Comparison of ENCODE assay signal across 11 mouse cellular contexts in genomic region chr7:12774606-12775005, GRCm38 (mm10). TPM values are rescaled to one million over a fixed set of nuclear protein-coding genes. Genes with fewer than 3 reads are reported as not detected.
DNase-seq lines count a peak whose midpoint lies in the region; ATAC-seq and TF ChIP-seq lines count a peak whose summit lies in the region.
"Had no signal": no experiment of that assay in that cellular context is flagged by ENCODE, and none has a peak within 500 bp of the region (broad histone marks: within the 10 kb centered on the region; RNA-seq: fewer than 3 reads in every experiment).

No protein-coding gene starts in this region.

- H3K4me1 ChIP-seq in hindbrain, postnatal 0 days (ENCODE audit: insufficient read depth, low read length): no peaks in the 10 kb centered on the region
- peaks cover 6% of the 10 kb centered on the region for H3K4me1 ChIP-seq in hindbrain, embryonic 16.5 days (ENCODE audit: control insufficient read depth, insufficient read depth, low read depth, low read length)
- peaks cover 2% of the 10 kb centered on the region for H3K4me1 ChIP-seq in intestine, embryonic 15.5 days (replicated peaks)

- peak; percentile 17; the same call in 1 of the 2 replicates for TF ChIP-seq CTCF in hindbrain, postnatal 0 days (IDR thresholded peaks at IDR 0.05; ENCODE audit: low read depth)

- H3K9ac ChIP-seq in hindbrain, postnatal 0 days (replicated peaks; ENCODE audit: low read length): no peak overlapping the region
- H3K9ac ChIP-seq in hindbrain, embryonic 16.5 days (ENCODE audit: low read depth, low read length): no peak overlapping the region
- no peak overlapping the region for H3K9ac ChIP-seq in intestine, embryonic 15.5 days

- no peak overlapping the region for H3K4me3 ChIP-seq in hindbrain, postnatal 0 days (ENCODE audit: low read length)
- no peak overlapping the region for H3K4me3 ChIP-seq in hindbrain, embryonic 16.5 days (ENCODE audit: low read length)
- no peak overlapping the region for H3K4me3 ChIP-seq in intestine, embryonic 15.5 days (replicated peaks)

- peaks cover 5% of the 10 kb centered on the region for H3K9me3 ChIP-seq in hindbrain, postnatal 0 days (ENCODE audit: low read length)
- H3K9me3 ChIP-seq in hindbrain, embryonic 16.5 days (ENCODE audit: control insufficient read depth, low read length): peaks cover 19% of the 10 kb centered on the region
- H3K9me3 ChIP-seq in intestine, embryonic 15.5 days: no peaks in the 10 kb centered on the region
- H3K9me3 ChIP-seq: G1E had no signal

- WGBS in hindbrain, postnatal 0 days: 84% methylated on average over 1 of the region's 1 CpGs
- 96% methylated on average over 1 of the region's 1 CpGs for WGBS in hindbrain, embryonic 16.5 days
- WGBS in intestine, embryonic 15.5 days: 100% methylated on average over 1 of the region's 1 CpGs

- peak; percentile 23 for DNase-seq in hindbrain, postnatal 0 days (ENCODE audit: low spot score)
- DNase-seq in cerebellum, adult 11 months: peak; percentile 95
- peak; percentile 55 to 68 for DNase-seq in gastrocnemius, postnatal 36 days
- DNase-seq in left cerebral cortex, postnatal 4 days: peak; percentile 70
- DNase-seq in thymus, postnatal 4 days: no peak

- intact Hi-C loops in gastrocnemius, postnatal 36 days (cut with DNase I): loop anchor here (5.0 kb wide), 1 partner anchor 58 kb away; the partner anchor contains the start of gene Zfp110
- intact Hi-C loops in left cerebral cortex, postnatal 4 days (cut with DNase I): no loop called here

- H3K27me3 ChIP-seq in hindbrain, postnatal 0 days (ENCODE audit: insufficient read depth, low read length): no peaks in the 10 kb centered on the region
- no peaks in the 10 kb centered on the region for H3K27me3 ChIP-seq in hindbrain, embryonic 16.5 days (replicated peaks; ENCODE audit: control insufficient read depth, insufficient read depth, low read length)
- H3K27me3 ChIP-seq in intestine, embryonic 15.5 days (replicated peaks): no peaks in the 10 kb centered on the region

- H3K27ac ChIP-seq in hindbrain, postnatal 0 days: no peak overlapping the region
- H3K27ac ChIP-seq in hindbrain, embryonic 16.5 days (ENCODE audit: low read depth, low read length): no peak overlapping the region
- no peak overlapping the region for H3K27ac ChIP-seq in intestine, embryonic 15.5 days

- H3K36me3 ChIP-seq in hindbrain, postnatal 0 days (ENCODE audit: insufficient read depth, low read length): peaks cover 52% of the 10 kb centered on the region
- peaks cover 51% of the 10 kb centered on the region for H3K36me3 ChIP-seq in hindbrain, embryonic 16.5 days (ENCODE audit: control insufficient read depth, insufficient read depth, low read length)
- H3K36me3 ChIP-seq in intestine, embryonic 15.5 days: peaks cover 9% of the 10 kb centered on the region; the same call in 1 of the 2 replicates
- H3K36me3 ChIP-seq: G1E had no signal

- ATAC-seq in hindbrain, postnatal 0 days: no peak
- no peak for ATAC-seq in hindbrain, embryonic 16.5 days
- no peak for ATAC-seq in CD4-positive, CD25-positive, alpha-beta regulatory T cell, adult 4 months
- ATAC-seq in intestine, embryonic 15.5 days: no peak

- no peak overlapping the region for H3K4me2 ChIP-seq in hindbrain, postnatal 0 days (ENCODE audit: low read depth, low read length)
- no peak overlapping the region for H3K4me2 ChIP-seq in hindbrain, embryonic 16.5 days (ENCODE audit: low read length)
- H3K4me2 ChIP-seq in intestine, embryonic 15.5 days (replicated peaks): no peak overlapping the region

RNA-seq across cellular contexts. Expression of gene Zscan18, which starts 28.8 kb away (rescaled TPM):
- total RNA-seq in hindbrain, postnatal 0 days (2014; rRNA removed): 17.3 and 18.1 TPM in 2 replicates
- polyA plus RNA-seq in hindbrain, postnatal 0 days (2015; fragmentation: Nextera tagmentation; extraction: Ambion mirVana): 19.6 and 20.0 TPM in 2 replicates
- polyA plus RNA-seq in hindbrain, embryonic 16.5 days (2015; fragmentation: Nextera tagmentation; extraction: Ambion mirVana): 35.3 and 36.2 TPM in 2 replicates
- total RNA-seq in gastrocnemius, postnatal 36 days (2021): under 1 TPM; 0.87 to 0.91 TPM
- total RNA-seq in left cerebral cortex, postnatal 4 days (2021): 10 to 100 TPM; 28.0 to 32.9 TPM
- 1 to 10 TPM in 1 of 2 experiments, under 1 TPM in 1; 0.42 to 1.4 TPM for polyA plus RNA-seq in CD4-positive, CD25-positive, alpha-beta regulatory T cell, adult 4 months (2017; shearing (Covaris generic))
- polyA plus RNA-seq in intestine, embryonic 15.5 days (2015; fragmentation: Nextera tagmentation; extraction: Ambion mirVana): 4.3 and 4.6 TPM in 2 replicates
- polyA plus RNA-seq: G1E had no signal

RNA-seq across cellular contexts. Expression of gene Vmn2r56, which starts 39.8 kb away (rescaled TPM):
- total RNA-seq in hindbrain, postnatal 0 days (2014; rRNA removed): 0.04 and 0.10 TPM in 2 replicates
- polyA plus RNA-seq in hindbrain, postnatal 0 days (2015; fragmentation: Nextera tagmentation; extraction: Ambion mirVana): 0.03 TPM in 1 of 2 replicates, not detected in the other
- polyA plus RNA-seq in hindbrain, embryonic 16.5 days (2015; fragmentation: Nextera tagmentation; extraction: Ambion mirVana): 0.03 TPM in 1 of 2 replicates, not detected in the other
- not detected for total RNA-seq in gastrocnemius, postnatal 36 days (2021)
- under 1 TPM in 1 of 2 experiments, not detected in 1; 0.06 TPM for total RNA-seq in left cerebral cortex, postnatal 4 days (2021)
- polyA plus RNA-seq in CD4-positive, CD25-positive, alpha-beta regulatory T cell, adult 4 months (2017; shearing (Covaris generic)): not detected
- not detected in 2 replicates for polyA plus RNA-seq in intestine, embryonic 15.5 days (2015; fragmentation: Nextera tagmentation; extraction: Ambion mirVana)
- polyA plus RNA-seq: embryonic facial prominence, embryonic 14.5 days; G1E; neural tube, embryonic 11.5 days had no signal

RNA-seq across cellular contexts. Expression of gene Zfp329, which starts 44.1 kb away (rescaled TPM):
- total RNA-seq in hindbrain, postnatal 0 days (2014; rRNA removed): 10.7 and 14.8 TPM in 2 replicates
- polyA plus RNA-seq in hindbrain, postnatal 0 days (2015; fragmentation: Nextera tagmentation; extraction: Ambion mirVana): 17.1 and 17.2 TPM in 2 replicates
- polyA plus RNA-seq in hindbrain, embryonic 16.5 days (2015; fragmentation: Nextera tagmentation; extraction: Ambion mirVana): 23.8 and 31.0 TPM in 2 replicates
- total RNA-seq in gastrocnemius, postnatal 36 days (2021): 1 to 10 TPM; 3.6 to 4.3 TPM
- total RNA-seq in left cerebral cortex, postnatal 4 days (2021): 10 to 100 TPM; 25.9 to 26.3 TPM
- 10 to 100 TPM; 20.0 to 22.4 TPM for polyA plus RNA-seq in CD4-positive, CD25-positive, alpha-beta regulatory T cell, adult 4 months (2017; shearing (Covaris generic))
- 10.6 and 10.8 TPM in 2 replicates for polyA plus RNA-seq in intestine, embryonic 15.5 days (2015; fragmentation: Nextera tagmentation; extraction: Ambion mirVana)

RNA-seq across cellular contexts. Expression of gene Zfp110, which starts 60.0 kb away (rescaled TPM):
- total RNA-seq in hindbrain, postnatal 0 days (2014; rRNA removed): 15.2 and 31.8 TPM in 2 replicates
- polyA plus RNA-seq in hindbrain, postnatal 0 days (2015; fragmentation: Nextera tagmentation; extraction: Ambion mirVana): 16.6 and 18.1 TPM in 2 replicates
- 24.7 and 30.6 TPM in 2 replicates for polyA plus RNA-seq in hindbrain, embryonic 16.5 days (2015; fragmentation: Nextera tagmentation; extraction: Ambion mirVana)
- 1 to 10 TPM; 6.4 to 8.2 TPM for total RNA-seq in gastrocnemius, postnatal 36 days (2021)
- total RNA-seq in left cerebral cortex, postnatal 4 days (2021): 10 to 100 TPM; 20.7 to 22.7 TPM
- 100 to 1,000 TPM in 1 of 2 experiments, 10 to 100 TPM in 1; 91.9 to 118 TPM for polyA plus RNA-seq in CD4-positive, CD25-positive, alpha-beta regulatory T cell, adult 4 months (2017; shearing (Covaris generic))
- polyA plus RNA-seq in intestine, embryonic 15.5 days (2015; fragmentation: Nextera tagmentation; extraction: Ambion mirVana): 27.5 and 27.9 TPM in 2 replicates
